Mouse (Mus musculus) right cerebral cortex, postnatal 25 days (tissue): ENCODE results near the gene Adh4.
"Not testable (repeated sequence)": the region's sequence is repeated elsewhere in the genome, so short reads cannot be mapped to it uniquely, and the experiment has no call there.

Experiments used
- DNase-seq: peaks from one replicate; pipeline ENCODE4 v3.0.0; 2022

The Adh4 gene

DNA sequence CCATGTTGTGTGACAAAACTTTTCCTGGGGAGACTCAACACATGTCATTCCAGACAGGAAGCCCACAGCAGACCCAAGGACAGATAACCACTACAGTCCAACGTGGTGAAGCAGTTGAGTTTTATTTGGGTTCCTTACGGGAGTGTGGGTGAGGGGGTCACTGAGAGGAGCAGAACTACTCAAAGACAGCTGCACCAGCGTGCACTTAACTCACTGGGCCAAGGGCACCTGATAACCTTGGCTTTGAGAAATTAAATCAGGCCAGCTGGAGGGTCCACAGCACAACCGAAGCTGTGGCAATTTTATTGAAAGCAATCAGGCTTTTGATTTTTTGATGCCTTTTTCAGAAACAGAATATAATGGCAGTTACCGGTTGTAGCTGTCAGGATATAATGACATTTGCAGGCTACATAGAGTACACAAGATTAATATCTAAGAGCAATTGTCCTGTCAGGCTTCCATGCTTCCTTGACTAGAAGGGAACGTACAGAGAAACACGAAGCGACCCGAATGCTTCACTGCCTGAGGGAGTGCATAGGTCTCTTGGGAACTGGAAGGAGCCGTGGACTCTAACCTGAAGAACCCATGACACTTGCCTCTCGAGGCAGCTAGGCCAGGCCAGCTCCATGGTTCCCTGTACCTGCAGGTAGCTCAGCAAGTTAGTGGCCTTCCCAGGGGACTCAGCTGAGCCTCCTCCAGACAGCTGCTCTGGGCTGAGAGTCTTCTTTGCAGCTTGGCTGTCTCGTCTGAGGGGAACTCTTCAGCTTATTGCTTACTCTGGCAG is 33.0 kb downstream of the Adh4 start:
- no peak for DNase-seq

GRCm38 (mm10) chr3:138452169-138452568 is 36.9 kb downstream of the Adh4 start:
- DNase-seq: no peak

DNA sequence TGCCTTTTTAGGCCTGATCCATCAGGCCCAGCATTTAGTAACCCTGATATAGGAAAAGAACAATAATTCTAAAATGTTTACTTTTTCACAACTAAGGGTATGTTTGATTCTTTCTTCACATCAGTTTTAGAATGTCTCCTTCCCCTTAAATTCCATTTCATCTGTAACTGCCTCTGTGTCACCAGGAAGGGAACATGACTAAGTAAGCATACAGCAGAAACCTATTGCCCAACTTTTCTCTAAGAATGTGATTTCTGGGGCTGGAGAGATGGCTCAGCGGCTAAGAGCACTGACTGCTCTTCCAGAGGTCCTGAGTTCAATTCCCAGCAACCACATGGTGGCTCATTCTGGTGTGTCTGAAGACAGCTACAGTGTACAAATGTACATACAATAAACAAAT is 39.0 kb downstream of the Adh4 start:
- DNase-seq: no peak

- no peak for DNase-seq
Observed at GRCm38 (mm10) chr3:138454711-138455435, 39.6 kb downstream of the Adh4 start.

DNA sequence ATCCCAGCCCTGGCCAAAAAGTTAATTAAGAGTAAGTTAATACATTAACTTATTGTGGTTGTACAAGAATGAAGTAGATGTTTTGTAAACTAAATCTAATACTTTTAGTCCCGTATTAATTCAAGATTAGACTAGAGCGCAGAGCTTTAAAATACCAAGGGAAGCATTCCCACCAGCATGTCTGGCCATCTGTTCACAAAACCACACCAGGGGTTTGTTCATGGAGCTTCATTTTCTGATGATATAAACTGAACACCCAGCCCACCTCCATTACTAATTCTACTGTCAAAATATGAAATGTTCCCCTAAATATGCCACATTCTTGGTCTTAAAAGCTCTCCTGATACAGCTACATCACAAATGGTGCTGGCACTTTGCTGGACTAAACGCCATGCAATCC is 43.2 kb downstream of the Adh4 start:
- DNase-seq: no peak

GRCm38 (mm10) chr3:138460260-138460659 is 45.0 kb downstream of the Adh4 start:
- peak; percentile 45 for DNase-seq

- DNase-seq: no peak
Observed at GRCm38 (mm10) chr3:138461832-138462231, 46.6 kb downstream of the Adh4 start.

DNA sequence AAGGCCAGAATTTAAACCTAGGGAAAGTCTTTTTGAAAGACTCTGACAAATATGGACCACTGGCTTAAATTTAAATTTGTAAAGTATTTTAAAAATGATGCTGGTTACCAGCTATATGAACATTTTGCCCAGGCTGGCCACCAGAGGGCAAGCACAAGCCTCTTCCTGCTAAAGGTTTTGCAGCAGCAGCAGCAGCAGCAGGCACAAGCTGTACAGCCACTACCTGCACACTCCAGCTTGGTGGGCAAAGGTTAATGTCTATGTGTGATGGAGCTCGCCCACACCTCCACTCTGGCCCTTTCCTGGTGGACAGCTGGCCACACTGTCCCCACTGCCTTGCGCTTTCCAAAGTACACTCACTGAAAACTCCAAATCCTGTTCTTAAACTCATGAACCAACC is 47.9 kb downstream of the Adh4 start:
- no peak for DNase-seq

DNA sequence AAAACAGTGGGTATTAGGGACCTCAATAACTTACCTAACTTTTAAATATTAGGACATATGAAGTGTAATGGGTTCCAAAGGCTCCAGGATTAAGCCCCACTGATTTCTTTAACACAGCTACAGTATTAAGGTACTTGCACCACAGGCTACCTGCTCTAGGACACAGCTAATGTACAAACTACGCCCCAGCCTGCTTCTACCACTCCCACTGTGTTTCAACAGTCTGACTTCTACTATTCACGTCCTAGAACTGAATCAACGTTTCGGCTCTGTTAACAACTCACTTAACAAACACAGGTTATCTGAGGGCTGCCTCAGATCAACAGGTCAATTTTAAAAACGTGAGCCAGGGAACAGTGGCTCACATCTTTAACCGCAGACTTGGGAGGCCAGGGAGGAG is 48.5 kb downstream of the Adh4 start:
- DNase-seq: no peak

- DNase-seq: no peak
Observed at GRCm38 (mm10) chr3:138464573-138465147, 49.4 kb downstream of the Adh4 start.

- not testable (repeated sequence) for DNase-seq
Observed at GRCm38 (mm10) chr3:138466656-138467055, 51.4 kb downstream of the Adh4 start.

GRCm38 (mm10) chr3:138471066-138471465 is 55.8 kb downstream of the Adh4 start:
- no peak for DNase-seq

GRCm38 (mm10) chr3:138479489-138479888 is 64.2 kb downstream of the Adh4 start:
- DNase-seq: no peak
